8 mouse cellular contexts compared by ENCODE assay signal in genomic region chr19:5490313-5490897, GRCm38 (mm10). TPM values are rescaled to one million over a fixed set of nuclear protein-coding genes. Genes with fewer than 3 reads are reported as not detected.
A peak's percentile ranks its signal among the peaks of the same experiment; 100 is the strongest.
DNase-seq lines count a peak whose midpoint lies in the region; TF ChIP-seq lines count a peak whose summit lies in the region.

Gene Cfl1 (plus strand): TSS chr19:5490455.

- DNase-seq in ZHBTc4 (ENCODE audit: low read depth, low spot score), result peak; percentile 99
- DNase-seq in gastrocnemius, adult 8-10 months (ENCODE audit: low spot score in 2 of 2), result peak; percentile 88 to 91
- peak; percentile 88 for DNase-seq in hindlimb bud, embryonic 11.5 days (ENCODE audit: extremely low spot score, low read depth, low spot score)
- DNase-seq in left cerebral cortex, adult 8-10 months (ENCODE audit: low spot score in 2 of 2), result peak; percentile 90 to 95
- peak; percentile 96 to 97 for DNase-seq in right cerebral cortex, postnatal 10 days (ENCODE audit: low spot score in 2 of 2)
- DNase-seq in urinary bladder, postnatal 25 days (ENCODE audit: low spot score), result peak; percentile 89

- TF ChIP-seq CTCF in cortical plate, adult 2 months (IDR thresholded peaks at IDR 0.05; ENCODE audit: extremely low read depth, insufficient read depth, low read length), result no peak

- TF ChIP-seq POLR2A in cortical plate, adult 2 months (IDR thresholded peaks at IDR 0.05; ENCODE audit: extremely low read depth, insufficient read depth, low read length), result peak; percentile 92

- H3K9me3 ChIP-seq in megakaryocyte, embryonic 14.5 days, result no peaks in the 10 kb centered on the region

- H3K27me3 ChIP-seq in megakaryocyte, embryonic 14.5 days (replicated peaks), result no peaks in the 10 kb centered on the region

- H3K4me3 ChIP-seq in cortical plate, adult 2 months (ENCODE audit: insufficient read depth, low read length), result peak within 1 kb of the TSS; percentile 71
- peak within 1 kb of the TSS; percentile 97 for H3K4me3 ChIP-seq in megakaryocyte, embryonic 14.5 days (replicated peaks)

- H3K36me3 ChIP-seq in megakaryocyte, embryonic 14.5 days (replicated peaks; ENCODE audit: low read length), result peaks cover 51% of the 10 kb centered on the region

- H3K27ac ChIP-seq in cortical plate, adult 2 months (ENCODE audit: insufficient read depth, low read length), result peak within 1 kb of the TSS; percentile 98

- peaks cover 4% of the 10 kb centered on the region; the same call in 1 of the 2 replicates for H3K4me1 ChIP-seq in cortical plate, adult 2 months (ENCODE audit: control insufficient read depth, insufficient read depth, low read length)
- H3K4me1 ChIP-seq in megakaryocyte, embryonic 14.5 days, result peaks cover 65% of the 10 kb centered on the region

RNA-seq across cellular contexts. Expression of gene Cfl1, which starts in this region (rescaled TPM):
- 1,356 and 1,455 TPM in 2 replicates for polyA plus RNA-seq in cortical plate, adult 2 months (2012; rRNA removed)
- total RNA-seq in gastrocnemius, adult 8-10 months (2022), result 10 to 100 TPM; 44.8 to 57.2 (median 51.2) TPM
- total RNA-seq in left cerebral cortex, adult 8-10 months (2022), result 1,000 to 10,000 TPM; 1,338 to 1,440 (median 1,412) TPM
- 2,588 and 4,768 TPM in 2 replicates for polyA plus RNA-seq in megakaryocyte, embryonic 14.5 days (2012; ENCODE audit: insufficient read depth, low replicate concordance)

Comparison
In these comparisons a context has a peak if more than half of its experiments do, and no peak if none do; other contexts are left out.
1. Peak in every context shown above with its lines: DNase-seq, H3K4me3 ChIP-seq and H3K27ac ChIP-seq.
2. RNA of gene Cfl1 (total RNA-seq): 1,338 to 1,440 TPM in left cerebral cortex, adult 8-10 months; 44.8 to 57.2 TPM in gastrocnemius, adult 8-10 months; every median in the first group is over 10 times any median in the second.